Mouse (Mus musculus) liver, adult 2 months (tissue): Measurements from ENCODE around the gene Lrp6.

ENCODE experiments used
- CTCF ChIP-seq: fragments of 200-500 bp; IDR thresholded peaks from 2 replicates; pipeline ENCODE4 v1.5.1; 2011; ENCODE audit warnings: low read depth, low read length, control low read depth
- POLR2A ChIP-seq: fragments of 200-500 bp; IDR thresholded peaks from 2 replicates; pipeline ENCODE4 v1.6.1; 2011; ENCODE audit warnings: low read length, control low read depth; ENCODE audit not compliant: insufficient read depth; ENCODE audit errors: extremely low read depth

DNA sequence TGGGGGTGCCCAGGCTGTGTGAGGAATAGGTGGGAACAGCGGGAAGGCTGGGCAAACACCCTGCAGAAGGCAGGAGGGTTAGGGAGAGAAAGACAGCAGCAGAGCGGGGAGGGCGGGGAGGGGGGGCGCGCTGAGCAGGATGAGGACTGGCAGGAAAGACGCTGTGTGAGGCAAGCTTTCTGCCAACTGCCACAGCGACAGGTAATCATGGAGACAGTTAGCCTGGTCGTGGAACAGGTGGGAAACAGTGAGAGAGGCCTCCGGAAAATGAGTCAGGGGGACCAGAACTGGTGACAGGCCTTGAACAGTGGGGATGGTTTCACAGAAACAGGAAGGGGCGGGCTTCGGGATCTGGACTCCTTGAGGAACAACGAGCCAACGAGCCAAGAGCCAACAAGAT lies 45.1 kb upstream of the Lrp6 start:
- TF ChIP-seq CTCF = no peak
- no peak for TF ChIP-seq POLR2A
